Mouse (Mus musculus) kidney, postnatal 10 days (tissue): Measurements from ENCODE around the gene Inka2.
"Not testable (repeated sequence)": the region's sequence is repeated elsewhere in the genome, so short reads cannot be mapped to it uniquely, and the experiment has no call there.

Experiments
- DNase-seq: peaks from one replicate; pipeline ENCODE4 v3.0.0; 2021; ENCODE audit warnings: mixed read lengths

Gene Inka2

DNA sequence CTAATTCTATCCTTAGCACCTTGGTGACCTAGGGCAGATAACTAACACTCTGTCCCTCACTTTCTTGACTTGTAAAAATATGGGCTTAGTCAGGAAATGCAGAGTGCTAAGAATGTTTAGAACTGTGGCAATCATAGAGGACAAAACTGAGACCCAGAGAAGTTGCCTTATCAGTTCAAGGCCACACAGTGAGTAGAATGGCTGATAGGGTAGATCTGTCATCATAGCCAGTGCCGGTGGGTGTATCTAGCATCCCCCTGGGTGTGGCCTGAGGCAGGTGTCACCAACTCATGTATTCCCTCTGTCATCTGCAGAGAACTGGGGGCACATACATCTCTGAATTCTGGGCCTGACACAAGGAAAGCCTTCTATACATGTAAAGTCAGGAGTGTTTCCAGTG, 6.1 kb upstream of the Inka2 start:
- no peak for DNase-seq

DNA sequence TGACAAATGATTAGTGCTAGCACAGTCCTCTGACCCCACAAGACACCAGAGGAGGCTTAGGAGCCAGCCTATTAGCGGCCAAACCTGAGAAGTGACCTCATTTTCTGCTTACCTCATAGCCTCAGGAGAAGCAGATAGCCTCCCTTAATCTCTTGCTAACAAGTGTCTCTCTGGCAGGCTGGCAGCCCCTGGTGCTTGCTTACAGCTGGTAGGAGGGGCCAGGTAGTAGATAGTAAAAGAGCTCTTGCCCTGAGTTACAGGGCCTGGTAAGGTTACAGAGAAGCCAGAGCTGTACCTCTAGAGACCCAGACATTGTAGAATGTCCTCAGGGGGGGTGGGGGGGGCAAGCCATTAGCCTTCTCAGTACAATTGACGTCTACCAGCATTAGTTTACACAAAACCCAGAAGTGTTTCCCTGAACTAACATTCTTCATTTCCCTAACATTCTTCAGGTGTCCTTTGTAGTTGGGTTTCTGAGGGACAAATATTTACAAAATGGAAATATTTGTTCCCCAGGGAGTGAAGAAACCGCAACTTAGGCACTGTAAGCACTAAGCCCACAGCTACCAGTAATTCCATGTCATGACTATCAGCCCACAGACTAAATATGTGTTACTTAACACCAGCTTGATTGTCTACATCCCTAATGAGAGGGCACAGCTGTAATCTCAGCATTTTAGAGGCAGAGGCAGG, 5.0 kb upstream of the Inka2 start:
- DNase-seq: no peak

DNA sequence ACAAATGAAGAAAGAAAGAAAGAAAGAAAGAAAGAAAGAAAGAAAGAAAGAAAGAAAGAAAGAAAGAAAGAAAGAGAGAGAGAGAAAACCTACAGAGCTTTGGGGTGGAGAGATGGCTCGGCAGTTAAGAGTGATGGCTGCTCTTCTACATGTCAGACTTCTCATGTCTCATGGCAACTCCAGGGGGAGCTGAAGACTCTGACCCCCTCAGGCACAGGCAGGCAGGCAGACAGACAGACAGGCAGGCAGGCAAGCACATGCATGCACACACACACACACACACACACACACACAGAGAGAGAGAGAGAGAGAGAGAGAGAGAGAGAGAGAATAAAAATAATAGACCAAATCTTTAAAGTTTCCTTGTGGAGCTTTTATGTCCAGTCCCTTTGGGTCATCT, 3.6 kb upstream of the Inka2 start:
- not testable (repeated sequence) for DNase-seq

DNA sequence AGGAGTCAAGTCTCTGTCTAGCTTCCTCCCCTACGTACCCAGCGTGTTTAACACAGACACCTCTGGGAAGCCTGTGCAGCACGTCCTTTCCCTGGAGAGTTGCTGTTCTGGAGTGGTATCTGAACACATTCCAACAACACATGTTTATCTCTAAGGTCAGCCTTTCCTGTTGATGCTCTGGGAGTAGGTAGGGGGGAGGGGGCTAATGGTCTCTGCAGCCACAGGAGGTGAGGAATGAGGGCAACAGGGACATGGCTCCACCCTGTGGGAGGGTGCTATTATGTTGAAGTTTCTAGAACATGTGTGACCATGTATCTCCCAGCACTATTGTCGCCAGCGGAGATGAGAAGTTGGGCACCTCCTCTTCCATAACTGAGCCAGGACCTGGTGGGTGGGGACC, 3.0 kb upstream of the Inka2 start:
- DNase-seq: no peak

DNA sequence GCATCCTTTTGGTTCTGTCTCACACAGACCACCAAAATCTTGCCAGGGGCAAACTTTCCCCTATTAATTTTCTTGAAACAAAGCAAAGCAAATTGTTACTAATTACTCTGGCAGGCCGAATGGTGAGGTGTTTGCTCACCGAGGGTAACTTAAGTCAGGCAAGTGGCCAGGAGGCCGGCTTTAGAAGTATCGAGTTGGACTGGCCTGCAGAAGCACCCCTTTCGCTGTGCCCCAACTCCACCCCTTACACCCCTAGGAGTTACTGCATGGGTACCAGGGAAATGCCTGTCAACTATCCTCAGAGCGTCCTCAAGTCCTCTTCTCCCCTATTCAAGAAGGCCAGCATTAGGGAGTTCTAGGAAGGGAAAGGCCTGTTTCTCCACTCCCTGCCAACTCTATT, 828 bp upstream of the Inka2 start:
- no peak for DNase-seq

DNA sequence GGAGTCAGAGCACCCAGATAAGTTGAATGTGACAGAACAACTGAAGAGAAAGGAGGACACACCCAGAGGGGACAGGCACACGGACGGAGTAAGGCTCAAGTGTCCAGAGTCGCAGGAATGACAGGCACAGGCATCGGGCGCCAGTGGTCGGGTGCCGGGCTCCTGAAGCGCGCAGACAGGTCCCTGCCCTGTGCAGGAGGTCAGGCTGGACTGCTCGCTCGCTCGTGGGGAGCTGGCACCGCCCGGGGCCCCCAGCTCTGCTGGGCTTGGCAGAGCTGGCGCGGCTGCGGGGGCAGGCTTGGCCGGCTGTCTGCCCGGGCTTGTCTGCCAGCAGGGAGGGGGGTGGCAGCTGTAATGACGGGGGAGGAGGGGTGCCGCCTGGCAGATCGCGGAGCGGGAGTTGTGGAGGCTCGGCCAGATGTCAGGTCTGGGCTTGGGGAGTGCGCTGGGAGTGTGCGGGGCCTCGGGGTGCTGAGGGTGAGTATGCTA, 706 bp downstream of the Inka2 start:
- peak; percentile 63 for DNase-seq

DNA sequence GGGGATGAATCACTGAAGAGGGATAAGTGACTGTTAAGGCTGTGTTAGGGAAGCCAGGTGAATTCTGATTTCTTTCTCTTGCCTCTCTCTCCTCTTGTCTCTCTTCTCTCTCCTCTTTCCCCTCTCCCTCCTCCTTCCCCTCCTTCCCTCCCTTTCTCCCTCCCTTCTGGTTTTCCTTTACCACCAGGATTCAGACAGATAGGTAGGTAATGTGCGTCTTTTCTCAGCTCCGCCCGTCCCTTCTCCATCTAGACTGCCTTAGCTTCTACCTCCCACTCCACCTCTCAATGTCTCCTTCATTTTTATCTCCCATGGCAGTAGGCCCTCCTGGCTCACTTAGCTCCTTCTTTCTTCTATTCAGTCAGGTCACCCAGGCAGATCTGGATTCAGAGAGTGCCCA, 1.2 kb downstream of the Inka2 start:
- no peak for DNase-seq

DNA sequence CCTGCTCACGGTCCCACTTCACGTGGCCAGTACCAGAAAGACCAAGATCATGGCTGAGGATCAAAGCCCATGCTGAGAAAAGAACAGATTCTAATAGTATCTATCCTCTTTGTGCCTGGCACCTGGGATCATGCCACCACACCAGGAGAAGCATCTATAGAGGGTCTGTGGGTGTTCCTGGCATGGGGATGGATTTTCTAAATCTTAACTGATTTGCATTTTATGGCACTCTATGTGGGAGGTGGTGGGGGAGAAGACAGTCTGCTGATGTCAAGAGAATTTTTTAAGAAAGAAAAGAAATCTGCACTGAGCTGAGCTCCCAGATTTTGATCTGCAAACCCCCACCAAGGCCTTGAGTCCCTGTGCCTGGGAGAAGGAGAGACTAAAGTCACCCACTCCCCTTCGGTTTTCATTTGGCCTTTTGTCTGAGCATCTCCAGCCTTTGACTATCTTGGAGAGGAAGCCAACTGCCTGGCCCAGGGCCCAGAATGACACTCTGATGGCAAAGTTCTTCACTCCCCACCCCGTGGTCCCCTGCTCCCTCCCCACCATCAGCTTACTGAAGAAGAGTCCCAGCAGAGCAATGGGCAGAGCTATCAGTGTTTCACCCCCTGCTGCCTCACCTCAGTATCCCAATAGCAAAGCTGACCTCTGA, 2.1 kb downstream of the Inka2 start:
- peak; percentile 65 for DNase-seq

DNA sequence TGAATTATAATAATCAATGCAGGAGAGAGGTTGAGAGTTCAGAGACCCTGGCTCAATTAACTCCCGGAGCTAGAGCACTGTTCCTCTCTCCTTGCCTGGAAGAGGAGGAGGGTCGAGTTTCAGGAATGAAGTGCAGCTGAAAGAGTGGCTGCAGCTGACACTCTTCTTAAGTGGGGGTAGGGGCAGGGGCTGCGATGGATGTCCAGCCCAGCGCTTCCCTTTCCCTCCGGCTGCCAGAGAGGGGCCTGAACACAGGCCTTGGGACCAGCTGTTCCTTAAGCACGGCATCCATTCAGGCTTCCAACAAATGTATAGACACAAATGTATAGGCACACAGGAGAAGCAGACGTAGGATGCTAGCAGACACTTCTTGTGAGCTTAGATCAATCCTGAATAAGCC, 3.2 kb downstream of the Inka2 start:
- no peak for DNase-seq

DNA sequence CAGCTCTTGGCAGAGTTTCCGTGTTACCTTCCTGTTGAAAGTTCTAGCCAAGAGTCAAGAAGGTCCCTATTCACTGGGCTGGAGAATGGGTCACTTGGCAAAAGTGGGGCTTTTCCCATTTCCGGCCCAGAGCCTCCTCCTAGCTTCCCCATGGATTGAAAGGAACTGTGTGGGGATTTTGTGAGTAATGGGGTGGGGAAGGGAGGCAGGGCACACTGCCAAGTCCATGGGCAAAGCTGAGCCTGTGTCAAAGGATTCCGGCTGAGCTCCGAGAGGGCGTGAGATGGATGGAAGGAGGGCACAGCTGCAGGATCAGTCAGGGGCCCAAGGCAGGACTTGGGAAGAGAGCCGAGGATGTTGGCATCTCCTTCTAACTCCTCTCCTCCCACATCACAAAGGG, 5.8 kb downstream of the Inka2 start:
- DNase-seq: peak; percentile 35

DNA sequence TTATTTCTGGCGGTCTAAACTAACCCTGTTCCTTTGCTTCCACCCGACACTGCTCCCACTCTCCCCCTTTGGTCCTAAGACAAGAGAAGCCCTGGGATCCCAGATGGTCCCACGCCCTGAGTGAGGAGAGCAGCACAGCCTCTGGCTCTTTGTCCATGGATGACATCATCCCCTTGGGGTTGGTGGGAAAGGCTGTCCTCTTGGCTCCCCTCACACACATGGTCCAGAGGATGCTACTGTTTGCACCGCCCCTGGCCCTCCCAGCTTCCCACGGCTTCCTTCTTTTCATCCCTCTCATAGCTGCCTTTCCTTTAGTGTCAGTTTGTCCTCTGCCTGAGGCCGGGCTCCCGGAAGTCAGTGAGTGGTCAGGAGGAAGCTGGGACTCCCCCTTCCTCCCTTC, 7.3 kb downstream of the Inka2 start:
- DNase-seq: no peak

DNA sequence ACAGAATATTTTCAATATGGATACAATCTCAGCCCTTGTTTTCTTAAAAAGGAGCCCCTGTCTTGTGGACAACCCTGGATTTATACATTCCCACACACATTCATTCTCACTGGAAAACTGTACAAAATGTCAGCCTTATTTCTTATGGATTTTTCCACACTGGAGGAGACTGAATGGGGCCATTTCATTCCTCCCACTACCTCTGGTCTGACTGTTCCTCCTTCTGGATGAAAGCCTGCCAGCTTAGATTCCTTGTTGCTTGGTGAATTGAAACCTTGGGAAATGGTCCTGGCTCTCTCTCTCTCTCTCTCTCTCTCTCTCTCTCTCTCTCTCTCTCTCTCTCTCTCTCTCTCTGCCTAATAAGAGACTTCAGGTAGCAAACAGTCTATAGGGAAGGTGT, 8.4 kb downstream of the Inka2 start:
- DNase-seq: no peak

DNA sequence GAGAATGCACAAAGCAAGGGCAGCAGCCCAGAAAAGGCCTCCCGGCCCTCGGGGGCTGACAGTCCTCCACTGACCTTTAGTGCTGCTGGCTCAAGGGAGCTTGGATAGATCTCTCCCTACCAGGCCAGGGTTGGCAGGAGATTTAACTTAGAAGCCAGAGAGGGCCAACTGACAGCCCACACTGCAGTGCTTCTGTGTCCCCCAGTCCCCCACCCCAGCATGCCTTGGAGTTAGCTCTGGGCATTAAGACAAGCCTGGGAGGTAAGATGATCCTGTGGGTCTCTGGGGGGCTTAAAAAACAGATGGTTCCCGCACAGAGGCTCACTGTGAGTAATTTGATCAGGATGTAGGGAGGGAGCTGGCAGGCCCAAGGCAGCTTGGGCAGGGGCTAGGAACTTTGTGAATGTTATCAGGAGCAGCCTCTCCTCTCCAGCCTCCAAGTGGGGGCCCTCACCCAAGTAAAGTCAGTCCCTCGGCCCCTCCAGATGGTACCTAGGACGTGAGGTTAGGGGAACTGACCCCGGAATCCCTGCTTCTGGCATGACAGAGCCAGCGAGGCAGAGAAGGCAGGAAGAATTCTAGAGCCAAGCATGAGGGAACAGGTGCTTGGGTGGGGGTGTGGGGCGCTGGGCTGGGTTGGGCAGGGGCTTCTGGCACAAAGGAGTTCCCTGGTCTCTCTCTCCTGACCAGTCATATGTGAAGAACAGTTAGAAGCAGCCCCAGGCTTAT, 9.9 kb downstream of the Inka2 start:
- DNase-seq: no peak

DNA sequence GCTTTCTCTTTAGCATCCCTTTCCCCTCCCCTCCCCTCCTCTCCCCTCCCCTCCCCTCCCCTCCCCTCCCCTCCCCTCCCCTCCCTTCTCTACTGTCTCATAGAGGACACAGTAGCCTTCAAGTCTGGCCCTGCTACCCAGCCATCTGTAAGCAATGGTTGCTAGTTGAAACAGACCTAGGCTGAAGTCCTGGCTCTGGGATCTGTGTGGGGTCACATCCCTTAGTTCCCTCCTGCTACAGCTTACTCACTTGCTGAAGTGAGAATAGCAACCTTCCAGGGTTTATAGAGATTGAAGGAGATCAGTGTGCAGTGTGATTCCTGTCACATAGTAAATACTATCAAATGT, 10.4 kb downstream of the Inka2 start:
- no peak for DNase-seq

DNA sequence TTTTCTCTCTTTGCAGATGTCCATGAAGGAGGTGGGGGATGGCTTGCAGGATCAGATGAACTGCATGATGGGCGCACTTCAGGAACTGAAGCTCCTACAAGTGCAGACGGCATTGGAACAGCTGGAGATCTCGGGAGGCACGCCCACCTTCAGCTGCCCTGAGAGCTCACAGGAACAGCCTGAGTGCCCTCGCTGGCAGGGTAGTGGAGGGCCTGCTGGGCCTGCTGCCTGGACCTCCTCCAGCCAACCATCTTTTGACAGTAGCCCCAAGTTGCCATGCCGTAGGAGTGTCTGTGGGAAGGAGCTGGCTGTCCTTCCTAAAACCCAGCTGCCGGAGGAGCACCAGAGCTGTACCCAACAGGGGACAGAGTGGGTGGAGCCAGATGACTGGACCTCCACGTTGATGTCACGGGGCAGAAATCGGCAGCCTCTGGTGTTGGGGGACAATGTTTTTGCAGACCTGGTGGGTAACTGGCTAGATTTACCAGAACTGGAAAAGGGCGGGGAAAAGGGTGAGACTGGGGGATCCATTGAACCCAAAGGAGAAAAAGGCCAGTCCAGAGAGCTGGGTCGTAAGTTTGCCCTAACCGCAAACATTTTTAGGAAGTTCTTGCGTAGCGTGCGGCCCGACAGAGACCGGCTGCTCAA, 12.1 kb downstream of the Inka2 start:
- DNase-seq: no peak

DNA sequence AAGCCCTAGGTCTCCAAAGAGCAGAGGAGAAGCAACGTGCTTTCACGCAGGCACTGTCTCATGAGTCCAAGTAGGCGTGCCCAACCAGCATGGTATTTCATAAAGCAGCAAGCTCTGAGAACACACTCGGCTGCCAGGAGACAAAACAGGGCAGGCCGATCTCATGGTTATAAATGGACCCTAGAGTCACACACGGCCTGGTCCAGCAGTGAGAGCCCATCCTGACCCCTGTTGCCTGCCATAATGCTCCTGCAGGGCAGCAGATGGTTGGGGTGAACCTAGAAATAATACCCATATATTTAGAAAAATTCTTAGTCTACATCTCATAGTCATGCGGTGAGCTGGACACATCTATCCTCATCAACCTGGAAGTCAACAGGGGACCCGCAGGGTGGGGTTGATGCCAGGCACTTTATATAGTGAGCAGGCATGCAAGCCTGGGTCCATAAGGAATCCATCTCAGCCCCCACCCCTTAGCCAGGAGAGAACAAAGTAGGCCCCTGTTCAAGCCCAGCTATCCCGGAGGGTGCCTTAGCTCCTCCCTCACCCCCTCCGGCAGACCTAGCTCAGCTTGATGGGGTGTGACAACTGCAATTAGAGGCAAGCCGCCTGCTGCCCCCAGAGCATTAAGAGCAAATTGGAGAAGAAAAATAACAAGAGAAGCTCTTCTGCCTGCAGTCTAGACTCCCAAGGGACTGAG, 13.6 kb downstream of the Inka2 start:
- DNase-seq: no peak

DNA sequence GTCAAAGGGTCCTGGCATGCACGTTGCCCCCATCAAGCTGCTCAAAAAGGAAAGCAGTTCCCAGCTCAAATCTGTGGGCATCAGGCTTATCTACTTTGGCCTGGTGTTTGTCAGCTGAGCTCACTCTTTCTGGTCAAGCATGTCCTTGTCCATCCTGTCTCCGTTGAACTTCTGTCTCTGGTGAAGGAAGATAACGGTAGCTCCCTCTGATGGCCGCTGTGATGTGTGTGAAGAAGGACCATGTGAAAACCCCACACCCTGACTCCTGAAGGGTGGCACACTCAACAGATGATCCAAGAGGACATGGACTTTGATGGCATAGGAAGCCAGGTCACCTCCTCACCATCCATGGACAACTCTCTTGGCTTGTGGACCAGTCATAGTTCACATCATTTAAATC, 14.3 kb downstream of the Inka2 start:
- no peak for DNase-seq

DNA sequence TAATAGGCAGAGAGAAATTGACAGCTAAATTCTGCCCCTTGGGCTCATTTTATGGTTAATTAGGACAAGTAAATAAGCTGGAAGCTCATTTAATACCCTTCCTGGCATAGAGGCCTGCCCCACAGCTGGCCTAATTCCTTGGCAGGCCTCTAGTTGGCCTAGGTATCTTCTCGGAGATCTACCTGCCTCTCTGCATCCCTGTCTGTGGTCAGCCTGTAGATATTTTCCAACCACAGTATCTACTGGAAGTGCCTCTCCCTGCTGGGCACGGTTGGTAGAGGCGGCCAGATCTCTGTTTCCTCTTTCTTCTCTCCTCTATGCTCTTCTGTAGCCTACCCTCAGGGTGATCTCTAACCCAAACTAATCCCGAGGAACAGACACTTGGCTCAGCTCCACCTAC, 15.6 kb downstream of the Inka2 start:
- DNase-seq: no peak

DNA sequence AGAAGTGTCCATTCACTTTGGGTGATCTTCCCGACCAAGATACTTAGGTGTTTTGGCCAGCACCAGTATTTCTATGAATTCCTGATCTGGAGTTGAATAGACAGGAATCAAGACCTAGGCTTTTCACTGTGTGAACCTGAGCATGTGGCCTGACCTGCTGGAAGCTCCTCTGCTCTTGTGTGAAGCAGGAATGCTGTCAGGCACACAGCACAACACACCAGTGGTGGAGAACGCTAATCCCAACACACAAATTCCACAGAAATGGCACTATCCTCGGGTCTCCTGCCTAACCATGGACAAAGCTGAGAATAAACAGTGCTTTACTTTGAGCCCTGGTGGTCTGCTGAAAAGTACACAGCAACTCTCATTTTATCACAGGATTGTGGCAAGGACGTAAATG, 16.1 kb downstream of the Inka2 start:
- DNase-seq: no peak

DNA sequence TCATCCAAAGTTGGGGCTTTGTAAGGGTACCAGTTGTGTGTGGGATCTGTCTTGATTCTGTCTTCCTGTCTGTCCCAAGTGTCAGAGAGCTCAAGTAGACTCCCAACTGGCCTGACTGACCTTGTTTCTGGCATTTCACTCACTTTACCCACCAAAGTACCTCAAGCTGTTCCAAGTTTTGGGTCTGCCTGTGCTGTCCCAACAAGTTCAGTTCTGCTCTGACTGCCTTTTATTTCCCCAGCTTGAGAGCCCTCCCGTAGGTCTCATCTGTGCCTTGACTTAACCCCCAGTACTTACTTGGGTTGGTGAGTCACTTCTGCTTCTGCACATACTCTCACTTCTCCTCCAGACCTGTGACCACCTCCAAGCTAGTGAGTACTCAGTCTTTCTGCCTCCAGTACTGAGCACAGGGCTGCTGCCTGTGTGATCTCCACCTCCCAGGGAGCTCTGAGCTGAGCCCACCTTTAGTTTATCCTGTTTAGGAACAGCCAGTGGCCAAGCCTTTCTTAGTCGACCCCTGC, 17.3 kb downstream of the Inka2 start:
- no peak for DNase-seq

DNA sequence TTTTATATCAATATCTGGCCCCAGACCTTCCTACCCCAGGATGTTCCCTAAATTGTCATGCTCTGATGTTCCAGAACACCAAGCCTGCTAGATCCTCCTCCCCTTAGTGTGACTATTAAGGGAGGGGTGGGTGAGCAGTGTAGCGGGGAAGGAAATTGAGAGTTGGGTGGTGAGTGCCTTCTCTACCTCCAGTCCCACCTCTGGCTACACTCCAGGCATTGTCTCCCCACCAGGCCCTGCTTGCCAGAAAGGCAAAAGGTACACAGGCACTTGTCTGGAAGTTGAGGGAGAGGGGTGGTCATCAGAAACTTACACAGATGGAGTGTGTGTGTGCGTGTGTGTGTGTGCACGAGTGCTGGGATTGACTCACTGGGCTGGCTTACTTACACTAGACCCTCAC, 18.1 kb downstream of the Inka2 start:
- no peak for DNase-seq

DNA sequence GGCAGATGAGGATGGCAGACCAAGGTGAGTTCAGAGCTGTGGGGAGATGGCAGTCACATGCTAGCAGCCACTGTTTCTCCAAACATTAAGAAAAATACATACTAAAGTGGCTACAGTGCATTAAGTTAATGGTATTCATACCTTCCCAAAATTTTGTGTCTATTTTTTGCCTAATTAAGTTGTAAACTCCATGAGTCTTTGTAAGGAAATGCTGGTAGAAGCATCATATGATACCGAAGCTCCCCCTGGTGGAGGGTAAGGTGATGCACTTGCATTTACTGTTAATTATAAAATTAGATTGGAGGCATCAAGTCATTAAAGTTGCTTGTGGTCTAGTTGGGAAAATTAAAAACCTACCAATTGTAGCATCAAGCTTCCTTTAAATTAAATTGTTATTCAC, 21.6 kb downstream of the Inka2 start:
- DNase-seq: peak; percentile 83

DNA sequence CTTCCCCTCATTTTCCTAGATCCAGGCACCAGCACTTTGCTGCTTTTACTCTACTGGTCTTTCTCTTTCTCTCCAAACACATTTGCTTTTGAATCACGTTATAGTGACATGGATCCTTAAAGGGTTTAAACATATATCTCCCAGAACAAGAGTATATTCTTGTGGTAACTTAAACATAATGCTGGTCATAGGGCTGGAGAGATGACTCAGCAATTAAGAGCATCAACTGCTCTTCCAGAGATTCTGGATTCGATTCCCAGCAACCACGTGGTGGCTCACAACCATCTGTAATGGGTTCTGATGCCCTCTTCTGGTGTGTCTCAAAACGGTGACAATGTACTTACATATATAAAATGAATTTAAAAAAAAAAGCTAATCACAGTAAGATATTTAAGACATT, 28.0 kb downstream of the Inka2 start:
- no peak for DNase-seq
